25 mouse cellular contexts compared by ENCODE assay signal in the genomic region with DNA sequence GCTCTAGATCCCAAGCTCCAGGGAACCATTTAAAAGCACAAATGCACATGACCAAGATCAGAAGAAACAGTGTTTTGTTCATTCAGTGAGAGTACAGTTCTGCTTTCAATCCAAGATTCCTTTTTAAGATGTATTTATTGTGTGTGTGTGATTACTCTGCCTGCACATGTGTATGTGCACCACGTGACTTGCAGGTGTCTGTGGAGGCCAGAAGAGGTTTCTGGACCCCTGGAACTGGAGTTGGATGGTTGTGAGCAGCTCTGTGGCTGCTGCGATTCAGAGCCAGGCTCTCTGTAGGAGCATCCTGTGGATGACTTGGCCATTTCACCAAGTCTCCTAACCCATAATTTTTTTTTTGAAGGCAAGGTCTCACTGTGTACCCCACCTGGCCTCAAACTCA.
"Had no signal": no experiment of that assay in that cellular context is flagged by ENCODE, and none has a peak within 500 bp of the region (broad histone marks: within the 10 kb centered on the region; RNA-seq: fewer than 3 reads in every experiment).

No protein-coding gene starts in this region.

- DNase-seq: gastrocnemius, adult 2 months; gastrocnemius, postnatal 10 days; gastrocnemius, postnatal 25 days; heart, adult 18-20 months; heart, postnatal 14 days; heart, postnatal 36 days; kidney, adult 11 months; kidney, adult 2 months; kidney, adult 9 months; kidney, postnatal 25 days; kidney, postnatal 4 days; liver; liver, embryonic 13.5 days had no signal

- H3K27me3 ChIP-seq: hindbrain, embryonic 13.5 days; hindbrain, embryonic 15.5 days; kidney, embryonic 15.5 days; liver, embryonic 13.5 days; liver, embryonic 15.5 days had no signal

- H3K27ac ChIP-seq: gastrocnemius, adult 2 months; heart, embryonic 13.5 days; heart, embryonic 15.5 days; hindbrain, embryonic 13.5 days; hindbrain, embryonic 15.5 days; hindbrain, postnatal 0 days; kidney, embryonic 15.5 days; kidney, postnatal 0 days; layer of hippocampus, adult 2 months; left cerebral cortex, adult 2 months; liver, embryonic 13.5 days; liver, embryonic 15.5 days had no signal

- H3K4me3 ChIP-seq: gastrocnemius, adult 2 months; heart, embryonic 13.5 days; heart, embryonic 15.5 days; hindbrain, embryonic 13.5 days; hindbrain, embryonic 15.5 days; kidney, embryonic 15.5 days; layer of hippocampus, adult 2 months; left cerebral cortex, adult 2 months; liver, embryonic 13.5 days; liver, embryonic 15.5 days had no signal

- H3K4me2 ChIP-seq: heart, embryonic 11.5 days; heart, embryonic 13.5 days; heart, embryonic 15.5 days; hindbrain, embryonic 13.5 days; hindbrain, embryonic 15.5 days; kidney, embryonic 15.5 days; liver, embryonic 11.5 days; liver, embryonic 13.5 days; liver, embryonic 15.5 days had no signal

- H3K9me3 ChIP-seq: heart, embryonic 13.5 days; heart, embryonic 15.5 days; hindbrain, embryonic 13.5 days; hindbrain, embryonic 15.5 days; kidney, embryonic 15.5 days; liver, embryonic 13.5 days; liver, embryonic 15.5 days had no signal

- H3K4me1 ChIP-seq: heart, embryonic 13.5 days; heart, embryonic 15.5 days; hindbrain, embryonic 13.5 days; hindbrain, embryonic 15.5 days; liver, embryonic 13.5 days; liver, embryonic 15.5 days had no signal

- H3K36me3 ChIP-seq: heart, embryonic 13.5 days; heart, embryonic 15.5 days; hindbrain, embryonic 13.5 days; hindbrain, embryonic 15.5 days; kidney, embryonic 15.5 days; liver, embryonic 13.5 days; liver, embryonic 15.5 days had no signal

- H3K9ac ChIP-seq: heart, embryonic 13.5 days; heart, embryonic 15.5 days; hindbrain, embryonic 13.5 days; hindbrain, embryonic 15.5 days; kidney, embryonic 15.5 days; liver, embryonic 13.5 days; liver, embryonic 15.5 days had no signal
